Mouse (Mus musculus) brain, embryonic 14.5 days (tissue): ENCODE measurements around the gene Paqr3.

Experiments
- CTCF ChIP-seq: fragments of 200-500 bp; IDR thresholded peaks from 2 replicates; pipeline ENCODE4 v1.5.1; 2012; ENCODE audit warnings: inconsistent platforms, mild to moderate bottlenecking, moderate library complexity, borderline replicate concordance; ENCODE audit not compliant: insufficient read depth, insufficient read length; ENCODE audit errors: extremely low read depth
- POLR2A ChIP-seq: fragments of 200-500 bp; IDR thresholded peaks from 2 replicates; pipeline ENCODE4 v1.6.1; 2012; ENCODE audit warnings: mild to moderate bottlenecking, inconsistent platforms, borderline replicate concordance; ENCODE audit not compliant: poor library complexity, insufficient read depth, insufficient read length, severe bottlenecking; ENCODE audit errors: extremely low read depth

- TF ChIP-seq POLR2A (no peak), CTCF (no peak)
Observed at GRCm38 (mm10) chr5:97083701-97084100, 27.7 kb downstream of the Paqr3 start.
